Mouse (Mus musculus) ovary, postnatal 10 days (tissue): ENCODE measurements around the gene Syce3.
A peak's percentile ranks its signal among the peaks of the same experiment; 100 is the strongest.
"Not testable (repeated sequence)": the region's sequence is repeated elsewhere in the genome, so short reads cannot be mapped to it uniquely, and the experiment has no call there.

Source experiments
- DNase-seq: peaks from one replicate; pipeline ENCODE4 v3.0.0; 2022; ENCODE audit warnings: low spot score

The Syce3 gene

DNA sequence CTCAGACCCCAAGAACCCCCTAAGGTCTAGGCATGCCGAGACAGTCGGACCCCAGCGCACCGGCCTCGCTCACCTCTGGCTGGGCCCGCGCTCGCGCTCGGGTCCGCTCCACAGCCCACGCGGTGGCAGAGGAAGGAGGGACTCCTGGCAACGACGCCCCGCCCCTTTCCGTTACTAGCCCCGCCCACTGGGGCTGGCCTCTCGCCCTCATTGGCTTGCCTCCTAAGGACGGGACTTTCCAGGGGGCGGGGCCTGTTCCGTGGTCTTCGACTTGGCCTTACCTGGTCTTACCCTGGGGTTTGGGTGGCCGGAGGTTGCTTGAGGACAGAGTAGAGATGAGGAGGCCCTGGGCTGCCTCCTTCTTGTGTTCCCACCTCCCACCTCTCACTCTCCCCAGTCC is at the start of gene Syce3:
Gene Syce3, minus strand, starts transcription at position 386 of the 400 bp plus-strand sequence.
- no peak for DNase-seq

DNA sequence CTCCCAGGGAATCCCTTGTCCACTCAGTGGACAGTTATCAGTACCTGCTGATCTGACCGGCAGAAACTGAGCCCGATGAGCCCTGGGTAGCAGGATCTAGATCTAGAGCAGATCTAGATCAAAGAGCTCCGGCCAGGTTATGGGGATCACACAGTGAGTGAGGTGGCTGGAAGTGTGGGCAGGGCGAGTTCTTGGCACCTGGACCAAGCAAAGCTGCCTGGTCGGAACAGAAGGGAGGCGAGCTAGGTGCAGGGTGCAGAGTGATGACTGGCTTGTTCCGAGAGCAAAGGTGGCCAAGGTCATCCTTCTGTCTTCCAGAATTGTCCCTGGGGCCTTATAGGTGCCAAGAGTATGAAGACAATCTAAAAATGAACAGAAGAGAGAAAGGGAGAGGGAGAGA is 49.5 kb upstream of the Syce3 start:
- no peak for DNase-seq

DNA sequence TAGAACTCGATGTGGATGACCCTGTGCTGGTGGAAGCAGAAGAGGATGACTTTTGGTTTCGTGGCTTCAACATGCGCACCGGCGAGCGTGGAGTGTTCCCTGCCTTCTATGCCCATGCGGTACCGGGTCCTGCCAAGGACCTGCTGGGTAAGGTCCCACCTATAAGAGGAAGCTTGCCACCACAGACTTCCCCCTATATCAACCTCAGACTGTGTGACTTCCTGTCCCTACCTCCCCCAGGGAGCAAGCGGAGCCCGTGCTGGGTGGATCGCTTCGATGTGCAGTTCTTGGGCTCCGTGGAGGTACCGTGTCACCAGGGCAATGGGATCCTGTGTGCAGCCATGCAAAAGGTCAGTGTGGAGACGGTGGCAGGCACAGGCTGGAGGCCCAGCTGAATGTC is 48.6 kb upstream of the Syce3 start:
- DNase-seq = no peak

DNA sequence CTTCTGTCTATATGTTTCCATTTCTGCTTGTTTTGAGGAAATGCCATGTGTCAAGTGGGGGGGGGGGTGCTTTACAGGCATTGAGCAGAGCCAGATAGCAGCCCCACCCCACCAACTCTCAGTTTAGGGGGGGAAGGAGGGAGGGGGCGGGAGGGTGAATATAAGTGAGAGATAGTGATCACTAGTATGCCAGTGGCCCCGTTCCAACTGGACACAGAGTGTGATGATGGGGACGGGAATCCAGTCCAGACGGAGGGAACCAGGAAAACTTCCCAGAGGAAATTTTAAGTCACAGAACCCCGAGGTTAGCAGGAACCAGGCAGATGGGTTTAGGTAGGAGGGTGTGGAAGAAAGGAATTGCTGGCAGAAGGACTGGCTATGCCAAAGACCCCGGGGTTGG is 45.3 kb upstream of the Syce3 start:
- DNase-seq = no peak

DNA sequence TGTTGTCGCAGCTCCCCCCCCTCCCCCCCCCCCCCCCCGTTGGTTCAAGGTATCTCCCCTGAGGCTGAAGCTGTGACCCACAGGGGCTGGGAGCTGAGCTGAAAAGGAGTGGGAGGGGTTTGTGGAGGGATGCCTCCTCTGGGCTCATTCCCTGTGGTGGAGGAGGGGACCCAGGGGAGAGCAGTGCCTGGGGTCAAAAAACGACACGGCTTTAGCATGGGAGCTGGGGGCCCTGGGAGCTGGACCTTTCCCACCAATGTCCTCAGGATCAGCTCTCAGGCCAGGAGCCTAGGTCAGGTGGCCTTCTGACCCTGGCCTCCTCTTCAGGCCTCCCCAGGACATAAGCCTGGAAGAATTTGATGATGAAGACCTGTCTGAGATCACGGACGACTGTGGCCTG is 44.6 kb upstream of the Syce3 start:
- no peak for DNase-seq

DNA sequence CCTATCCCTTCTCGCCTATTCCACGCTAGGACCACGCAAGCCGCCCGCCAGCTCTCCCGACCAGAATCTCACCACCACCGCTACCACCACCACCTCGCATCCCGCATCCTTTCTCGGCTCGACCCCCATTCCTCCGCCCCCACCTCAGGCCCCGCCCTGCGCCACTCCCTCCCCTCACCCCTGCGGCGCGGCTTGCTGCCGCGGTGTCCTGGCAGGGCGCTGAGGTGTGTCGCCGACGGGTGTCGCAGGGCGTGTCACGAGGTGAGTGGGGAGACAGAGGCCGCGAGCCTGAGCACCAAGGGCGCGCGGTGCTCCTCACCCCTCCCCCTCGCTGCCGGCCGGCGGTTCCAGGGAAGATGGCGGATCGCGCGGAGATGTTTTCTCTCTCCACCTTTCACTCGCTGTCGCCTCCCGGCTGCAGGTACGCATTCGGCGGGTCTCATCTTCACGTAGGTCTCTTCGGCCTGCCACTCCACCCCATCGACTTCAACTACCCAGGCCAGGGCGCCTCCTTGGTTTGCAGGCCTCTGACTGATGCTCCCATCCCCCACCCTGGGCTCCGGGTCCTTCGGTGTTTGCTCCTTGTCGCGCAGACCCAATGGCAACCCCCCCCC is 43.7 kb upstream of the Syce3 start, which contains the start of gene Mapk8ip2:
Gene Mapk8ip2, plus strand, starts transcription at position 49 of the 614 bp plus-strand sequence.
- no peak for DNase-seq

DNA sequence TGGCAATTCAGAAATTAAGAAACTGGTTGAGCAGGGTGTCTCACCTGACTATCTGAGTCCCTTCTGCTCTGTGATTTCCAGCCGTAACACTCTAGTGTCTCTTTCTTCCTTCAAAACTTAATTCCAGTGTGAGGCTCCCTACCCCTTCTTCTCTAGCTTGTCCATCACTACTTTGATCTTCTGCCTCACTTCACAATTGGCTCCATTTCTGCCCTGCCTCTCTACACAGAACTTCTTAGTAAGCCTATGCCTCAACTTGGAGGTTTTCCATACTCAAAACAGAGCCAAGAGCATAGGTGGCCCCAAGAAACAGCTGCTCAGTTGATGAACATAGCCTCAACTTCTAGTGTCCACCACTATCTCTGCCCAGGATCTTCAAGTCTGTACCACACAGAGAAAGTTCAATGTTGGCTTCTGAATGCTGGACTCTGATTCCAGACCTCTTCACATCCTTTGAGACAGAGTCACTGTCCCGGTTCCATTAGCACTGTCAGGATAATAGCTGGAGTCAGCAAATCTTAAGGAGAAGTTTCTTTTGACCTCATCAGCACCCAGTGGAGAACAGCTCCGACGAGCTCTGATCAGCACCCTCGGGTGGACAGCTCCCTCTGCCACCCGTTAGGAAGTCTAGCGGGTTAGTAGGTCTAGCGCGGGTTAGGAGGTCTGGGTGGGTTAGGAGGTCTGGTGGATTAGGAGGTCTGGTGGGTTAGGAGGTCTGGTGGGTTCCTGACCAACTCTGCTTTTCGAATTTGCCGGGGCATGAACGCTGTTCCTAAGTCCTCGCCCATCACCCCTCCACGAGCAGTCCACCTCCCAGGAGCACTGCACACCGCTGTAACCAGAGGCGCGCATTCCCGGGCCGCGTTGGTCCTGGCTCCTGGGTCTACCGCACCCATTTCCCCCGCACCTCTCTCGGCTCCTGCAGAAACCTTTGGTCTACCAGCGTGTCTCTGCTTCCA is 42.9 kb upstream of the Syce3 start:
- DNase-seq = peak; percentile 62

DNA sequence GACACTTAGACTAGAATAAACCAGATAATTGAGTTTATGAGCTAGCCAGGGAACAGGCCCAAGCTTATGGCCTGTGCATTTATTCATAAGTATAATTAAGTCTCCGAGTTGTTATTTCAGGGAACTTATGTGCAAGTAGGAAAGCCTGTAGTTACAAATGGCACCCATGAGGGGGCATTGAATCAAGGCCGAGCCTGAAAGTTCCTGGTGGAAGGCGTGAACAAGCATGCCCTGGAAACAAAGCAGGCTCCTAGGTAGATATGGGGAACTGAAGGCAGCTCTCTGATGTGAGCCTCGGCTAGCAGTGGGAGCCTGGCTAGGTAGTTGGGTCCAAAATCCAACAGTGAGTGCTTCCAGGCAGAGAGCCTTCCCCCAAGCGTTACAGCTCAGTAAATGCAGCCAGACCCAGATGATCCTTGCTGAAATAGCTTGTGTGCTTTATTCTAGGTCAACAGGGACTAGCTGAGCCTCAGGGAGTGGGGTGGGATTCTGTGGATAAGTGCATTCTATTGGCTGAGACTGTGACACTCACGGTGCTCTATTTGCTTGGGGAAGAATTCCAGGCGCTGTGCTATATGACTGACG is 32.3 kb upstream of the Syce3 start:
- no peak for DNase-seq

DNA sequence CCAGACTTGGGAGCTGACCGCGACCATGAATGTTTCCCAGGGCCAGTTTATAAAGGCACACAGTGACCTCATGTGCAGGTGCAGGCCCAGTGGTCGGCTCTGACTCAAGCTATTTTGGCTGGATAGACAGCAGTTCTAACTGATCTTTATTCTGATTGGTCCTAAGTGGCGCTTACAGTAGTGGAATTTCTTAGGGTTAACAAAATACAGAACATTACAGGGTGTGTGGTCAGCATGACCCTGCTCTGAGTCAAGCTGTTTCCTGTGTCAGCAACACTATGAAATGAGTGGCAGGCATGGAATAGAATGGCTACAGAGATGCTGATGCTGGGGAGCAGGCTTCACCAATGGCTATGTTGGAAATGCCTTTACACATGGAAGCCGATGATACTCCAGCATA is 25.6 kb upstream of the Syce3 start:
- no peak for DNase-seq

DNA sequence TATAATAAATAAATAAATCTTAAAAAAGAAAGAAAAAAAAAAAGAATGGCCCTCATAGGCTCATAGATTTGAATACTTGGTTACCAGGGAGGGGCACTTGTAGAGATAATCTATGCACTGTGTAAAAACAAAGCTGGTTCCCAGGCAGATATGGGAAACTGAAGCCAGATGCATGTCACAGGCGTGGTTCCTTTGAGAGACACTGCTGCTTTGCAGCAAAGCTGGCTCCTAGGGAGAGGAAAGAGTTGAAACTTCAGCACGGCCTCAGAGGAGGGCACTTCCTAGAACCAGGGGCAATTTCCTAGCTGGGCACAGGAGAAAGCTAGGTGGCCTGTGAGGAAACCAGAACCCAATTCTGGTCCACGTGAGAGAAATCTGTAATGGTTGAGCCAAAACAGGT is 23.8 kb upstream of the Syce3 start:
- no peak for DNase-seq

DNA sequence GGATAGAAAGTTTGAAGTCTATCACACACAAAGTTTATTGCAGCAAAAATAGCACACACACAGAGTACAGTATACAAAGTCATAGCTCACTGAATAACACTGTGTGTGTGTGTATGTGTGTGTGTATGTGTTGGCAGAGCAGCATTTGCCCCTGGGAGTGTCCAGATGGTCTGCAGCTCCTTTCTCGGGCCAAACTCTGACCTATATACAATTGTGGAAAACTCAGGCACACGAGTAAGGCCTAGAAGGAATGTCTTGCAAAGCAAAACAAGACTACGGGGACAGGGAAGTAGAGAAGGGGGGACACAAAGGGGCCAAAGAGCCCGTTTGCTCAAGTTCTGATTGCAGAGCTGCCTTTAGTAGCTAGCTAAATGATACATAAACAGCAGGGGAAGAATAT is 22.6 kb upstream of the Syce3 start:
- DNase-seq = no peak

DNA sequence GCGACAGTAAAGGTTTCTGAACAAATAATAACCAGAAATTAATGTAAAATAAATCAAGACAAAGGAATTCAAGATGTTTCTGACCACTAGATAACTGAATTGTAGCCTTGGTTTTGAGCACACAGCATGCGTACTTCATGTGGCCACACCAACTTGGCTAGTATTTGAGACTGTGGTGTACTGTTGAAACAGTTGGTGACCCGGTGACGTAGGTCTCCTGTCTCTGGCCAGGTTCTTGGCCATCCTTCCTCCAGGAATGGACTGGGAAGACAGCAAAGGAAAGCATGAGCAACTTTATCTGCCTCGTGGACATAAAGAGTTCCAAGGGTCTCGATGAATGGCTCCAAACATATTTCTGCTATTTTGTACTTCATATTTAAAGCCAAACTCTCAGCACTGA is 21.5 kb upstream of the Syce3 start:
- DNase-seq = no peak

DNA sequence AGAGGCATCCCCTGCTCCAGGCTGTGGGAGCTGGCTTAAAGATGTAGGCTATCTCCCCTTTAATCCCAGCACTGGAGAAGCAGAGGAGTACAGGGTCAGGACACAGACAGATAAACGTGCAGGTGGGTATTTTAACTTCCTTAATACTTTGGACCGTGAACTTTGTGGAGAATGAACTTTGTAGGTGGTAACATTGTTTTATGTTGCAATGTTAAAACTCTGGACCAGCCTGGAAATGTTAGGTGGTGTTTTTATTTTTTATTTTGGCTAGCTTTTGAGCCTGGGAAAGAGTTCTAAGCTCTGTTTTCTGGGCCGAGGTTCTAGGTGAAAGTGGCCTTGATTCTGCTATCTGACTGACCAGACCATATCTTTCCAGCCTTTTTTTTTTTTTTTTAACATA is 21.0 kb upstream of the Syce3 start:
- DNase-seq = no peak

DNA sequence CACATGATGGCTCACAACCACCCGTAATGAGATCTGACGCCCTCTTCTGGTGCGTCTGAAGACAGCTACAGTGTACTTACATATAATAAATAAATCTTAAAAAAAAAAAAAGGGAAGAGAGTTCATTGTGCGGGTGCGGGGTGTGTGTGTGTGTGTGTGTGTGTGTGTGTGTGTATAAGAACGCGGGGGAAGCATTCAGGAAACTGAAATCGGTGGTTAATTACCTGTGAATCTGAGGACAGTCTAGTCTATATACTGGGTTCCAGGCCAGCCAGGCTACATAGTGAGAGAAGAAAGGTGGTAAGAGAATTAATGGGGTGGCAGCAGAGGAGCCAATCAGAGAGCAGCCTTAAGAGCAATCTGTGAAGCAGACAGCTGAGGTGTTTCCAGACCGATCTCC is 20.5 kb upstream of the Syce3 start:
- DNase-seq = not testable (repeated sequence)

DNA sequence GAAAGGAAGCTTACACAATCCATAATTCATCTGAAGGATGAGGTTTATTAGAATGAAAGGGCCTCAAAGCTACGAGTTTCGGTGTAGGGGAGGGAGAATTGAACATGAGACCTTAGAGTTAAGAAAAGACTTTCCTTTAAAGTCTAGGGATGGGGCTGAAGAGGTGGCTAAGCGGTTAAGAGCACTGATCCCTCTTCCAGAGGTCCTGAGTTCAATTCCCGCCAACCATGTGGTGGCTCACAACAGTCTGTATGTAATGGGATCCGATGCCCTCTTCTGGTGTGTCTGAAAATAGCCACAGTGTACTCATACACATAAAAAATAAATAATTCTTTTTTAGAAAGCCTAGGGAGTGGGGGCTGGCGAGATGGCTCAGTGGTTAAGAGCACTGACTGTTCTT is 20.0 kb upstream of the Syce3 start:
- DNase-seq = no peak

DNA sequence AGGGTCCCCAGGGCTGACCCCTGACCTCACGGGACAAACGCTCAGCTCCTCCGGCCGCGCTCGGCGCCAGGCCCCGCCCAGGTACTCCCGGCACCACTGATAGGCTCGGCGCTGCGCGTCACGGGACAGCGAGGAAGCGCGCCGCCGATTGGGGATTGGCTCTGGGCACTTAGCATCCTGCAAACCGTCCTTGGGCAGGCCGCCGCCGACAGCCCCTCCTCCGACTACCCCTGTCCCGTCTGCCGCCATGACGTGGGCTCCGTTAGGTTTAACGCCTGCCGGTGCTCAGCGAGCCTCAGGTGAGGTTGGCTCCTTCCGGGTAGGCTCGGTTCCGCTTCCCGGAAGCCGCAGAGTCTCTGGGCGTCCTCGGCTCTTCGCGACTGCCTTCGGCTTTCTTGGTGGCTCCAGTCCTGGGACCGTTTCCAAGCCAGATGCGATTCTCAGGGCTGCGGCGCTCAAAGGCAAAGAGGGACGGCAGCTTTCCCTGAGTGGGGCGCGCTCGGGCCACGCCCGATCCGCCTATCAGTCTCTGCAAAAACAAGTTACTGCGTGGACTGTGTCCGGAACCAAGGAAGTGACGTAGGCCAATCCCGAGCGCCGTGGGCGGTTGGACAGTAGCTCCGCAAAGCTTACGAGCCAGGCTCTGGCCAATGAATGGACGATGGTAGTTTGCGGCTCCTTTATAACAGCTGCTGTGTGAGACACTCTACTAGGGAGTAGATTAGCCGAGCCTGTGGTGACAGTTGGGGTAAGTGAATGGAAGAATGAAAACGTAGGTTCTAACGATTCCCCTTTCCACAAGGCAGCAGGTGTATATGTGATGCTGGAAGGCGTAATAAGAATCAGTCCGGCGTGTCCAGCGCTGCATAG is 19.3 kb upstream of the Syce3 start, which contains the start of the genes C730034F03Rik, Gm44502 and Chkb:
Gene C730034F03Rik, plus strand, starts transcription at position 238 of the 870 bp plus-strand sequence.
Gene Gm44502, minus strand, starts transcription at position 345 of the 870 bp plus-strand sequence.
Gene Chkb, minus strand, starts transcription at position 557 of the 870 bp plus-strand sequence.
- peak; percentile 75 for DNase-seq

DNA sequence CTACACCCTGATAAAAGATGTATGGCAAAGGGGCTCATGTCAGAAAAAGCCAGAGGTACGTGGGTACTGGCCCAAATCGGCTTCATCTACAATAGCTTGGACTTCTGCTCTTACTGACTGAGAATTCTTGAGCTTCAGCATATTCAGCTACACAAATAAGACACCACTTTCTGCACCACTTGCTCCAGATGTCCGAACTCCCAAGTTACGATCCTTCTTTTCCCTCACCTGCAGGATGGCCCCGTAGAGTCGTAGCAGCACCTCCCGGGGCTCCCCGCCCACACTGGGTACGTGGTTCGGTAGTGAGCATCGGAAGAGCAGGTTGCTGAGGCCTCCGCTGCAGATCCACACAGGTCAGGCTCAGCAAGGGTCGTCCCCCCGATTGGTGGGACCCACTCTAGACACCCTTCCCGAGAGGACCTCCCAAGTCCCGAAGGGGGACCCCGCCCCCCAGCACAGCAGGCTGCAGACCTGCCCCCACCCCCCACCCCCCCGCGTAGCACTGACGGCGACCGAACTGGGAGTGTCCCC is 18.6 kb upstream of the Syce3 start:
- DNase-seq = no peak

DNA sequence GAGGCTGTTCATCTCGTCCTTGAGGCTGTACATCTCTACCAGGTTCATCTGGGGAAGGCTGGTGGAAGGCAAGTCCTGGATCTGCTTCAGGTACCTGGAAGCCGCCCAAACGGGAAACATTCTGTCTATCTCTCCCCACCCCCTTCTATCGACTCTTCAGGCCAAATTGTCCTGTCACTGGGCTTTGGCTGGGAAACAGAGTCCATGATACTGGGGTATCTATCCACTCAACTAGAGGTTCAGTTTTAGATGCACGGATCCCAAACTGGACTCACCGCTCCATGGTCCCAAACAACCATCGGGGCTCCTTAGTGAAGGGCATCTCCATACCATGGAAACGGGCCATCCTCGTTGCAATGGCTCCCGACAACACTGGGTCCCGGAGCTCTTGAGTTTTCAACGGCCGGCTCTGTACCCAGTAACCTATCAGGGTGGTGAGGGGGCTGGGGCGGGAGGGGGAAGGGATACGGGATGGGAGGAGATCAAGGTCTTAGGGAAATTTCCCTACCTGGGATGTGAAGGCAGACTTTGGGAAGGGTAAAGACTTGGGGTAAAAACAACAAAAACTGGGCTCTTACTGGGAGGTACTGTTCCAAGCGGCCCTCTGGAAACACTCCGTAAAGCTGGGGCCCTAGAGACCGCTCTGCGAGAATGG is 18.0 kb upstream of the Syce3 start:
- no peak for DNase-seq

DNA sequence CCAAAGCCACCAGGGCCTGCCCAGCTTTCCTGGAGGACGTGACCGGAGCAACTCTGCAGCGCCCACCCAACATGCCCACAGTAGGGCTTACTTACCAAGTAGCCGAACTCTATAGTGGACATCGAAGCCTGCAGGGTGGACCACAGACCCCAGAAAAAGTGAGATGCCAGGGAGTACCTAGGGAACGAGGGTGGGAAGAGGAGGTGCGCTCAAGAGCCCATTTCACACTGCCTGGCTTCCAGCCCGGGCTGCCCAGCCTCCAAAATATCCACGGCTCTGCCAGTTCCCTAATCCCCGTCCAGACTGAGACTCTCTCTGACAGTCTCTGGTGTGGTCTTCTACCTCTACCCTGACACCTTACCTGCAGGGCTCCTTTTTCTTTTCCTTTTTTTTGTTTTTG is 16.4 kb upstream of the Syce3 start:
- DNase-seq = no peak

DNA sequence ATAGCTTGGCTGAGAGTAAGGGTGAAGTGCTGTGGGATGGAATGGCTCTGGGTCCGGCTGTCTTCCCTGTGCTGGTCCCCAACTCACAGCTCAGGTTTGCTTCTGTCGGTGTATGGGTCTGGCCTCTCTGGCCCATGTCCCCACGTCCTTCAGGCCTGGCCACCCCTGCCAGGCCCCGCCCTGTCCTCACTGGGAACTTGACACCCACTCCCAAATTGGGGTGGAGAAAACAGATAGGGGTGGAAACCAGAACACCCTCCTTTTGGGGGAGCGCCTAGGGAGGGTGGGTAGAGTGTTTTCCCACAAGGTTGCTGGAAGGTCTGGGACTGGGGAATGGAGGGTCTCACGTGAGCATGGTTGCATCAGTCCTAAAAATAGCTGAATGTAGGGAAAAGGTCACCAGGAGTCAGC is 15.4 kb upstream of the Syce3 start, which contains the start of gene Cpt1b:
Gene Cpt1b, minus strand, starts transcription at position 153 of the 411 bp plus-strand sequence.
- no peak for DNase-seq

DNA sequence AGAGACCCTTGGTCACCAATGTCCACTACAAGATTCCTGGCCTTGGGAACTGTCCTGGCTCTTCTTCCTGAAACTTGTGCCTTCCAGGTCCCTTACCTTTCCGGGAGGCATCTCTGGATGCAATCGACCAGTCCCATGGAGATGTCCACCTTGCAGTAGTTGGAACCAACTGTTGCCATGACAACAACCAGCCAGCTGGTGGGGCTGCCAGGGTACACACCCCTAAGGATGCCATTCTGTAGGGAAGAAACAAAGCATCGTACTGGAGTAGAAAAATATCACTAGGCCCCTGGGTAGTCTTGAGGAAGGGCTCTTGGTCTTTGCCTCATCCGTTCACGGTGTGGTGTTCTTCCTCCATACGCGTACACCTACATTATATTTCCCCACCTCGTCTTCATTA is 14.3 kb upstream of the Syce3 start:
- DNase-seq = no peak
